In the genomic region with DNA sequence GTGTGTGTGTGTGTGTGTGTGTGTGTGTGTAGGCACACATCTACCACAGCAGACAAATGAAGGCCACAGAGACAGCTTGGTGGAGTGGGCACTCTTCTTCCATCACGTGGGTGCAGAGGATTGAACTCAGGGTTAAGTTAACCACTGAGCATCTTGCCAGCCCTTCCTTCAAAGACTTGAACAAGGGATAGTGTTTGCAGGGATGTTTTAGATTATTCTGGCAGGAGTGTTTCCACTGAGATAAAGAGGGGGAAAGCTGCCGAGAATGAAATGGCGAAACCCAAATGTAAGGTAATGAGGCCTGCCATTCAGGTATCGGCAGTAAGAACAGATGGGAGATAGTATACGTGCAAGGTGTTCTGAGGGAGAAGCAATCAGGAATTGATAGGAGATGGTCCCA, we compare ENCODE assay signal across 22 mouse cellular contexts. TPM values are rescaled to one million over a fixed set of nuclear protein-coding genes. Genes with fewer than 3 reads are reported as not detected.
DNase-seq lines count a peak whose midpoint lies in the region; ATAC-seq and TF ChIP-seq lines count a peak whose summit lies in the region.
"Had no signal": no experiment of that assay in that cellular context is flagged by ENCODE, and none has a peak within 500 bp of the region (broad histone marks: within the 10 kb centered on the region; RNA-seq: fewer than 3 reads in every experiment).

No protein-coding gene starts in this region.

- no peak for TF ChIP-seq CTCF in hindbrain, postnatal 0 days (IDR thresholded peaks at IDR 0.05; ENCODE audit: low read depth)

- no peaks in the 10 kb centered on the region for H3K9me3 ChIP-seq in liver, embryonic 11.5 days (ENCODE audit: control insufficient read depth, low read length)
- no peaks in the 10 kb centered on the region for H3K9me3 ChIP-seq in liver, embryonic 12.5 days (replicated peaks)
- H3K9me3 ChIP-seq in hindbrain, postnatal 0 days (ENCODE audit: low read length) = no peaks in the 10 kb centered on the region
- H3K9me3 ChIP-seq: forebrain, embryonic 13.5 days; heart, embryonic 10.5 days; hindbrain, embryonic 15.5 days; limb, embryonic 15.5 days had no signal

- peak overlapping the region; percentile 89 for H3K4me3 ChIP-seq in liver, embryonic 11.5 days (ENCODE audit: low read depth, low read length)
- H3K4me3 ChIP-seq in liver, embryonic 12.5 days = peak overlapping the region; percentile 93
- no peak overlapping the region for H3K4me3 ChIP-seq in hindbrain, postnatal 0 days (ENCODE audit: low read length)
- H3K4me3 ChIP-seq: heart, embryonic 10.5 days; hindbrain, embryonic 15.5 days; limb, embryonic 15.5 days had no signal

- H3K9ac ChIP-seq in liver, embryonic 11.5 days (ENCODE audit: low read depth, low read length) = peak overlapping the region; percentile 91; the same call in 1 of the 2 replicates
- H3K9ac ChIP-seq in liver, embryonic 12.5 days = peak overlapping the region; percentile 94
- no peak overlapping the region for H3K9ac ChIP-seq in hindbrain, postnatal 0 days (replicated peaks; ENCODE audit: low read length)
- H3K9ac ChIP-seq: forebrain, embryonic 13.5 days; hindbrain, embryonic 15.5 days; limb, embryonic 15.5 days had no signal

- no peaks in the 10 kb centered on the region for H3K27me3 ChIP-seq in liver, embryonic 11.5 days (replicated peaks; ENCODE audit: control insufficient read depth, insufficient read depth, low read length)
- H3K27me3 ChIP-seq in liver, embryonic 12.5 days (replicated peaks) = no peaks in the 10 kb centered on the region
- no peaks in the 10 kb centered on the region for H3K27me3 ChIP-seq in hindbrain, postnatal 0 days (ENCODE audit: insufficient read depth, low read length)
- H3K27me3 ChIP-seq: forebrain, embryonic 13.5 days; hindbrain, embryonic 15.5 days; limb, embryonic 15.5 days had no signal

- H3K4me2 ChIP-seq in liver, embryonic 11.5 days = peak overlapping the region; percentile 68
- H3K4me2 ChIP-seq in liver, embryonic 12.5 days = peak overlapping the region; percentile 86
- H3K4me2 ChIP-seq in hindbrain, postnatal 0 days (ENCODE audit: low read depth, low read length) = no peak overlapping the region
- H3K4me2 ChIP-seq: hindbrain, embryonic 15.5 days; limb, embryonic 15.5 days had no signal

- peaks cover 30% of the 10 kb centered on the region for H3K4me1 ChIP-seq in liver, embryonic 11.5 days (replicated peaks; ENCODE audit: control insufficient read depth, insufficient read depth, low read length)
- peaks cover 67% of the 10 kb centered on the region for H3K4me1 ChIP-seq in liver, embryonic 12.5 days
- peaks cover 10% of the 10 kb centered on the region; the same call in 1 of the 2 replicates for H3K4me1 ChIP-seq in hindbrain, postnatal 0 days (ENCODE audit: insufficient read depth, low read length)

- H3K27ac ChIP-seq in liver, embryonic 11.5 days (ENCODE audit: low read depth, low read length) = peak overlapping the region; percentile 83
- H3K27ac ChIP-seq in liver, embryonic 12.5 days = peak overlapping the region; percentile 90
- no peak overlapping the region for H3K27ac ChIP-seq in hindbrain, postnatal 0 days
- H3K27ac ChIP-seq: forebrain, embryonic 13.5 days; heart, embryonic 10.5 days; hindbrain, embryonic 15.5 days; limb, embryonic 15.5 days had no signal

- DNase-seq in liver, embryonic 11.5 days (ENCODE audit: low spot score) = no peak
- DNase-seq in liver (no peak), MEL-GATA-1-ER (ENCODE audit: extremely low read depth, low read depth) (peak; percentile 44)
- DNase-seq in hindbrain, postnatal 0 days (ENCODE audit: low spot score) = no peak
- no peak for DNase-seq in thymus, postnatal 10 days (ENCODE audit: low spot score in 2 of 2)
- no peak for DNase-seq in ovary, postnatal 36 days (ENCODE audit: low spot score)
- DNase-seq: adrenal gland, postnatal 25 days; cerebellum, adult 18-20 months; cerebellum, postnatal 14 days; heart, postnatal 4 days; kidney, postnatal 25 days; midbrain, embryonic 14.5 days; right cerebral cortex, postnatal 14 days; thymus, postnatal 36 days had no signal

- H3K36me3 ChIP-seq in liver, embryonic 11.5 days (ENCODE audit: control insufficient read depth, insufficient read depth, low read length) = peaks cover 8% of the 10 kb centered on the region
- peaks cover 22% of the 10 kb centered on the region for H3K36me3 ChIP-seq in liver, embryonic 12.5 days
- H3K36me3 ChIP-seq in hindbrain, postnatal 0 days (ENCODE audit: insufficient read depth, low read length) = peaks cover 3% of the 10 kb centered on the region; the same call in 1 of the 2 replicates

- 50% methylated on average over 5 of the region's 5 CpGs for WGBS in liver, embryonic 11.5 days
- WGBS in liver, embryonic 12.5 days (ENCODE audit: insufficient replicate concordance) = 22% methylated on average over 5 of the region's 5 CpGs
- WGBS in hindbrain, postnatal 0 days = 92% methylated on average over 5 of the region's 5 CpGs

- ATAC-seq in liver, embryonic 11.5 days (replicated peaks; ENCODE audit: low FRiP score) = 0 out of 2 replicates have a peak, but pooled peaks have one; percentile 18
- ATAC-seq in liver, embryonic 12.5 days = no peak
- peak; percentile 11 for ATAC-seq in megakaryocyte progenitor cell, adult 5-6 weeks (replicated peaks; ENCODE audit: poor library complexity)
- ATAC-seq in hindbrain, postnatal 0 days = no peak
- ATAC-seq: forebrain, embryonic 13.5 days; intestine, embryonic 16.5 days; lung, postnatal 0 days had no signal

RNA-seq across cellular contexts. Expression of a gene that starts 2.4 kb away (rescaled TPM):
- 46.9 and 48.8 TPM in 2 replicates for polyA plus RNA-seq in liver, embryonic 11.5 days (2014; fragmentation: Nextera tagmentation; extraction: Ambion mirVana)
- polyA plus RNA-seq in liver, embryonic 12.5 days (2016; fragmentation: Nextera tagmentation; extraction: Ambion mirVana) = 28.9 and 29.3 TPM in 2 replicates
- total RNA-seq in megakaryocyte progenitor cell, adult 5-6 weeks (2015) = 35.5 and 37.5 TPM in 2 replicates
- total RNA-seq in megakaryocyte progenitor cell, adult 5-6 weeks (2017) = 46.5 and 61.3 TPM in 2 replicates
- total RNA-seq in hindbrain, postnatal 0 days (2014; rRNA removed) = 19.7 and 20.9 TPM in 2 replicates
- polyA plus RNA-seq in hindbrain, postnatal 0 days (2015; fragmentation: Nextera tagmentation; extraction: Ambion mirVana) = 26.9 and 27.2 TPM in 2 replicates

RNA-seq across cellular contexts. Expression of a gene that starts 20.1 kb away (rescaled TPM):
- polyA plus RNA-seq in liver, embryonic 11.5 days (2014; fragmentation: Nextera tagmentation; extraction: Ambion mirVana) = 21.4 and 23.4 TPM in 2 replicates
- polyA plus RNA-seq in liver, embryonic 12.5 days (2016; fragmentation: Nextera tagmentation; extraction: Ambion mirVana) = 12.4 and 15.3 TPM in 2 replicates
- total RNA-seq in megakaryocyte progenitor cell, adult 5-6 weeks (2015) = 22.0 and 22.5 TPM in 2 replicates
- 49.8 and 56.1 TPM in 2 replicates for total RNA-seq in megakaryocyte progenitor cell, adult 5-6 weeks (2017)
- 8.3 and 24.2 TPM in 2 replicates for total RNA-seq in hindbrain, postnatal 0 days (2014; rRNA removed)
- 7.6 and 8.9 TPM in 2 replicates for polyA plus RNA-seq in hindbrain, postnatal 0 days (2015; fragmentation: Nextera tagmentation; extraction: Ambion mirVana)

Comparison
In these comparisons a context has a peak if more than half of its experiments do, and no peak if none do; other contexts are left out.
1. ATAC-seq: peak in liver, embryonic 11.5 days (single experiment) and megakaryocyte progenitor cell, adult 5-6 weeks (single experiment); none in liver, embryonic 12.5 days (single experiment) and hindbrain, postnatal 0 days (single experiment).